Mouse (Mus musculus) neutrophil, adult 5-6 weeks (primary cell): ENCODE measurements at regions not wholly inside any gene's neighbourhood (a gene's known extent, or its start where the extent isn't known, plus 50 kb on each side); places are given as distances from the start of the nearest gene placed in this dataset.

Experiments used
- ATAC-seq: fragments of 151-379, 151-347 bp; 2 replicates; pipeline ENCODE4 v1.8.0; 2017; ENCODE audit warnings: mild to moderate bottlenecking, moderate TSS enrichment; ENCODE audit not compliant: insufficient number of reproducible peaks, poor library complexity, low FRiP score, severe bottlenecking; ENCODE audit errors: extremely low read depth

- ATAC-seq, result no peak
Measured at GRCm38 (mm10) chr4:99348674-99349073, 53.0 kb downstream of the Gm12689 start.

GRCm38 (mm10) chr4:99353122-99353774 is 57.5 kb downstream of the Gm12689 start:
- ATAC-seq, result no peak

- ATAC-seq, result peak; percentile 72; the same call in 1 of the 2 replicates
Measured at GRCm38 (mm10) chr4:99354241-99354640, 58.5 kb downstream of the Gm12689 start.

DNA sequence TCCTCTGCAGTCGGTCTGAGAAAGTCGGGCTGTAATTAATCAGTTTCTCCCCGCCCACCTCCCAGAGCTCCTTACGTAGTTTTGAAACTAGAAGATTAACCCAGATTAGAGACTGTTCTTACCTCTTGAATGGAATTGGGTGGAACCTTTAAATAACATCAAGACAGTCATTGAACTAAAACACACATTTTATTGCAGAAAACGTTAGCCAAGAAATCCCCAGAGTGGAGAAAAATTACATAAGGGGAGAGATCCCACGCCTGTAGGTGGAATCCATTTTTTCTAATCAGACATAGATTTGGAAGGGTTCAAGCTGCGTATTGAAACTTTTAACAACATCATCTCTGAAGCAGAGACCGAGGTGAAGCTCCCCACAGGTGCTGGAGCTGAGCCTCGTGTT is 59.1 kb downstream of the Gm12689 start:
- no peak for ATAC-seq

DNA sequence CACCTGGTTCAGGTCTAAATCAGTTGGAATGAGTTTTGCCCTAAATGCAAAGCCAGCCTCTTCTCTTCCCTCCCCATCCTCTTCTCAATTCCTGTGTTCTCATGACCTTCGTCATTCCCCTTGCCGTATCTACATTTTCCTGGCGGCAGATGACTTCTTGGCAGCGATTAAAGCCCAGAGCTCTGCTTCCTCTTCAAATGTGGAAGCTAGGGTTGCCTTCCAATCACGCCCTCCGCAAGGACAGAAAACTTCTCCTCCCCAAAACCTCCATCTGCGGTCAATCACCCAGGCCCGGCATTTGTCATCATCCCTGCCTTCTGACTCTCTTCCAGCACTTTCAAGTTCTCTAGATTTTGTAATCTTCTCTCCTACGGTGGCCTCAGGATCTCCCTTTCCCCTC is 72.3 kb downstream of the Gm12689 start:
- no peak for ATAC-seq

- ATAC-seq, result no peak
Measured at GRCm38 (mm10) chr4:99371162-99371561, 75.5 kb downstream of the Gm12689 start.

- ATAC-seq, result no peak
Measured at GRCm38 (mm10) chr4:99376171-99376570, 80.5 kb downstream of the Gm12689 start.

DNA sequence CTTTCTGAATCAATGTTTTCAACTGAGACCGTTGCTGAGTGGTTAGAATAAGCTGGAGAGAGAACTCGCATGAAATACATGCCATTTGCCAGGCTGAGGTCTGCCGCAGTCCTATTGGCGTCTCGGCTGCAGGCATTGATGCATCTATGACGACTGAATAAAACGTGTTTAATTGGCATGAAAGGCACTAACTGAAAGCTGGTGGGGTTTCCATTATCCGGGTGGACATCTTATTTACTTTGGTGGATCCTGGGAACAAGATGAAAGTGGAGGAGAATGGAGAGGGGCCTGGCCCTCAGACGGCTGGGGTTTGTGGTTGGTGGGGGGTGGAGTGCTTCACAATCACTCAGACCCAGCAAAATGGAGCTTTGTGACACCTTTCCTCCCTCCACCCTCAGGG is 81.2 kb downstream of the Gm12689 start:
- no peak for ATAC-seq

GRCm38 (mm10) chr4:99379983-99380382 is 84.3 kb downstream of the Gm12689 start:
- ATAC-seq, result no peak

- no peak for ATAC-seq
Measured at GRCm38 (mm10) chr4:99385381-99385780, 89.7 kb downstream of the Gm12689 start.

DNA sequence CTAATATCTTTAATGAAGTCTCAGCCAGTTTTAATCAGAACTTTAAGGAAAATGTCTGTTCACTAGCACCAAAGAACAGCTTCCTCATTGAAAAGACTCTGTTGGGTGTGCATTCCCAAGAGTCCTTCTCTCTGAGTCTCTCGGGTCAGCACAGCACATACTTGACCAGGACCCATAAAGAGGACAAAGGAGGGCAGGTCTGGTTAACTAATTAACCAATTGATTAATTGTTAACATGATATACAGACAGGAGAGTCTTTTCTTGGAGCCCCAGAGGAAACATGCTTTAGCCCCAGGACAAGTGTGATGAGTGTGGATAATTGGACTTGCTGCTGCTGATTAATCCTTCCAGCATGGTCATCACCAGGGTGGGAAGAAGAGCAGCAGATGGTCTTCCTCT is 93.7 kb downstream of the Gm12689 start:
- ATAC-seq, result no peak

DNA sequence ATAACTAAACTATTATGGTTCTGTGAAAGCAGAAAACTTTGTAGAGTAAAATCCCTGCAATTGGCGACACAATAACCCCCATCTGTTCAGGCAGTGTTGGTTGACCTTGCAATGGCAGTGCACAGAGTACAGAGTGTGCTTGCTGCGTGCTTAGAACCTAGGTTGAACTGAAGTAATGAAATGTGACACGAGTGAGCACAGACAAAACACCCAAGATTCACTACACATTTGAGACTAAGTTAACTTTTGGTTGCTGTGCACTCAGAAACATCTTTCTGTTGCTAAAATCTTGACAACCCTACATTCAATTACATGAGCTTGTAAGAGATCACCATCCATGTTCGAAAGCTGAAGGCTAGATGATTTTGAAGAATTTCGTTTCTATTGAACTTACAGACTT is 97.3 kb downstream of the Gm12689 start:
- no peak for ATAC-seq

GRCm38 (mm10) chr4:99394244-99394643 is 98.5 kb downstream of the Gm12689 start:
- no peak for ATAC-seq

DNA sequence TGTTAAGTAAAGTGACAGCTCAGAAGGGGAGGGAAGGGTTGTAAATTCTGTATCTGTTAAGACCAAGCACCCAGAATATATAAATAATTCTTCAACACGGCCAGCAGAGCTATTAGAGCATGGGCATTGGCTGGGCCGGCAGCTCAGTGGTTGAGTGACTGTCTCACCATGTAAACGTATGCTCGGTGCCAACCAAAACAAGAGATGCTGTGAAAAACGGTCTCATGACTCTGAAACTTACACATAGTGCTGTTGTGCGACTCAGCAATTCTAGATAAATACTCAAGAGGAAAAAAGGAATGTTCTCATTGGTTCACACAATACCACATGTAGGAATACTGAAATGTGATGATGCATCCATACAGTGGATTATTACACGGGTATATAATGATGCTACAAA is 111.8 kb downstream of the Gm12689 start:
- no peak for ATAC-seq

- ATAC-seq, result no peak
Measured at GRCm38 (mm10) chr4:99423449-99423848, 127.7 kb downstream of the Gm12689 start.

DNA sequence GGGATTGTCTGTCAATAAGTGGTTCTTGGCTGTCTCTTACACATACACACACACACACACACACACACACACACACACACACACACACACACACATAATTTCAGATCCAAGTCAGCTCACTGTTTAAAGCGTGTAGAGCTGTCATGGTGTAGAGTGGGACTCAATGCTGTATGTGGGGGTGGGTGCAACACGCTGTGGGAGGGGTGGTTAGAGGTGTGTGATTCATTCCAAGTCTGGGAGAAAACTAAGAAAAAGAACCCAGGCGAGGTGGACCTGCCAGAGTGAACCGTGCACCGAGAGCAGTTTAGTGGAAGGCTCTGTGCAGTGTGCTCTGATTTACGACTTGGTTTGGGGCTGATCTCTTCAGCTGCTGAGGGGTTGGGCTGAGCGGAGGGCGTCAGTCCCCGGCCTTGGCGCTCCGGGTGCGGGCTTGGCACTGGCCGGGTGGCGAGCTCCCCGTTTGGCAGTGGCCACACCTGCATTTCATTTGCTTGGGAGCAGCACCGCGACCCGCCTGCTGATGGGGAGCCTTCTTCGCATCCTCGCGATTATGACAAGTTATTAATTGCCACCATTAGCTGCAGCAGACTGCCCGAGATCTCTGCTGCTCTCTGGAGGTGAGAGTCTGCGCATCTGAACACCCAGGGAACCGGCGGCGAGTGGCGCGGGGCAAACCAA is 149.5 kb downstream of the Gm12689 start:
- no peak for ATAC-seq

- no peak for ATAC-seq
Measured at GRCm38 (mm10) chr4:99445755-99446128, 150.0 kb downstream of the Gm12689 start.

- no peak for ATAC-seq
Measured at GRCm38 (mm10) chr4:99458984-99459383, 163.3 kb downstream of the Gm12689 start.

DNA sequence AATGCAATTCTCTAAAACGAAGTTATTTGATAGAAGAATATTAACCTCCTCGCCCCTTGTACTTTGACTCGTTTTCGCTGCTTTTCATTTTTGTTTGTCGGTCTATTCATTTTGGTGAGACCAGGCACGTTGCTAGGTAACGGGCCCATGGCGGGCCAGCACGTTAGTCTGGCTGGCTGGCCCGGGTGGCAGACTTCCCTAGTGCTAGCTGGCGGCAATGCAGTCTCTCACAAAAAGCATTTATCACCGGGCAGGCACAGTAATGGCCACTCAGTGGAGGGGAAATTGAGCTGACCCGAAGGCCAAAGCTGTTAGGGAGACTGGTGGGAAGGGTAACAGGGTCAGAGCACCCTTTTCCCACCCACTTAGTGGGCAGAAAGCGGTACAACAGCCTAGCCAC is 163.7 kb downstream of the Gm12689 start:
- ATAC-seq, result no peak

DNA sequence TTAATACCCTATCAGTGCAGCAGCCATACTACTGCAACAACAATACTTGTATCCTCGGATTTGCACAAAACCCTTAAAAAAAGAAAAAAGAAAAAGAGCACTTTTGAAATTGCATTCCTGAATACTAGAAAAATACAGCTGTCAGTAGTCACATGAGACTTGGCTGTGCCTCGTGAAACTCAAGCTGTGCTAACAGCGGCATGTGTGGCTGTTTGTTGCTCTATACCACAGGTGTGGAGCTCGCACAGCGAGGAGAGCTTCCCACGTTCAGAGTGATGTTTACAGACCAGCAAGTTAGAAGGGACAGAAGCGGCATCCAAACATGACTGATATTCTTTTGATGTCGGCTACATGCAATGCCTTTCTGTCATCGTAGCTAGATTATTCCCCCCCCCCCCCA is 169.8 kb downstream of the Gm12689 start:
- ATAC-seq, result no peak

- no peak for ATAC-seq
Measured at GRCm38 (mm10) chr4:99475701-99476218, 180.1 kb downstream of the Gm12689 start.
